Mouse (Mus musculus) G1E (cell line): ENCODE data around the gene Oxsr1.

ENCODE experiments used
- CTCF ChIP-seq: IDR thresholded peaks from 2 replicates; pipeline ENCODE4 v1.5.1; 2012; ENCODE audit warnings: low read depth, low read length, inconsistent platforms, mixed read lengths
- GATA1 ChIP-seq: IDR thresholded peaks from 2 replicates; pipeline ENCODE4 v1.6.1; 2012; ENCODE audit warnings: borderline replicate concordance, low read length, inconsistent platforms, mixed read lengths
- POLR2AphosphoS5 ChIP-seq: IDR thresholded peaks from 2 replicates; pipeline ENCODE4 v1.6.1; 2012; ENCODE audit warnings: low read depth, low read length, inconsistent platforms; ENCODE audit not compliant: insufficient replicate concordance

DNA sequence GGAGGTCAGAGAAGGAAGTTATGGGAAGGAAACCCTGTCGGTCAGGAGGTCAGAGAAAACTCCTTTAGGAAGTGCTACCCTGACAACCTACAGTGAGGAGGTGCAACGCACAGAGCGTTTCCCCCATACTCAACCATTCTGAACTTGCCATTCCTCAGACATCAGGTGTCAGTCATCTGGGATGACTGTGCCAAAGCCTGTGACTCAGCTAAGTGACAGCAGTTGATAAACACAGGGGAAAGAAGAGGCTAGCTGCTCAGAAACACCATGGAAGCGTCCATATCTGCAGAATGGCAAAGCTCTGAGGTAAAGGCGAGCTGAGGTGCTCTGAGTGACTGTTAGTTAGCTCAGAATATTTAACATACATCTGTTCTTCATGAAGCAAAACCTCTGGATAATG lies 64.1 kb downstream of the Oxsr1 start:
- TF ChIP-seq CTCF = no peak
- TF ChIP-seq POLR2AphosphoS5 = no peak
- TF ChIP-seq GATA1 = no peak
